Mouse (Mus musculus) CD4-positive, CD25-positive, alpha-beta regulatory T cell, adult 4 months (primary cell): ENCODE measurements around the gene 2210010C04Rik. TPM values are rescaled to one million over a fixed set of nuclear protein-coding genes. Genes with fewer than 3 reads are reported as not detected.

Source experiments
- ATAC-seq: one replicate; pipeline ENCODE4 v1.8.0; 2017
- polyA plus RNA-seq, 2 experiments: library from polyadenylated mRNA; unstranded; fragments of 100-300 nt; shearing (Covaris generic); gene quantifications; one replicate each; pipeline ENCODE4 v1.2.1; 2017

Gene 2210010C04Rik
- not detected for polyA plus RNA-seq

DNA sequence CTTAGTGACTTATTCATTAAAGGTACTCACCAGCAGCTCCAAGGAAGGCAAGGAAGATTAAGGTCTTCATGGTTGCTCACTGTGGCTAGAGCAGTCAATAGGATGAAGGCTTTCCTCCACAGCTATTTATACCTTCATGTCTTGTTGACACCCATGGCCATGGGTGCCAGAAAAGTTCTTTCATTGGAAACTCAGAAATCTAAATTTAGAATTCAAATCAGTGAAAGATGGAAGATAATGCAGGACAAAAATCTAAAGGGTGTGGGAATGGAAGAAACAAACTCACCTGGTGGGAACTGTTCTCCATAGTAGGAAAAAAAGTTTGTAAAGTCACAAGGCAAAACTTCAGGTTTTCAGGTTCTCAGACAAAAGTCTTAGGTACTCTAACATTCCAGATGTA is at the start of gene 2210010C04Rik:
2210010C04Rik (minus strand) TSS at position 101 of the 400 bp plus-strand sequence.
- ATAC-seq = no peak

DNA sequence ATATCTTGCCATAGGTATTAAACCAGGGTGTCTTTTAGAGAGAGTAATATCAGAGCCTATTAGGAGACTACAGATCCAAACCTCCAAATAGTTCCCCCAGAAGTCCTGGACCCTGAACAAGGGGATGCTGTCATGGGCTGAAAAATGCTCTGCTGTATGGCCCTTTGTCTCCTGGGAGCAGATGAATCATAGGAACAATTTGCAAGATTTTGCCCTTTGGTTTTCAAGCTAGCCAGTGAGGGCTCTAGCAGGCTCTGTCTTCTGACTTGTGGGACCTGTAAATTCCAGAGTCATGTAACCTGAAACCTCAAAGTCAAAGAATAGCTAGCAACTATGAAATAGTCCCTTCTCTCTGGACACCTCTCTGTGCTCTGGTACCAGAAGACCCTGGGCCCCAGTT is 44.8 kb upstream of the 2210010C04Rik start:
- ATAC-seq = no peak

GRCm38 (mm10) chr6:41078539-41079303 is 43.4 kb upstream of the 2210010C04Rik start:
- no peak for ATAC-seq

DNA sequence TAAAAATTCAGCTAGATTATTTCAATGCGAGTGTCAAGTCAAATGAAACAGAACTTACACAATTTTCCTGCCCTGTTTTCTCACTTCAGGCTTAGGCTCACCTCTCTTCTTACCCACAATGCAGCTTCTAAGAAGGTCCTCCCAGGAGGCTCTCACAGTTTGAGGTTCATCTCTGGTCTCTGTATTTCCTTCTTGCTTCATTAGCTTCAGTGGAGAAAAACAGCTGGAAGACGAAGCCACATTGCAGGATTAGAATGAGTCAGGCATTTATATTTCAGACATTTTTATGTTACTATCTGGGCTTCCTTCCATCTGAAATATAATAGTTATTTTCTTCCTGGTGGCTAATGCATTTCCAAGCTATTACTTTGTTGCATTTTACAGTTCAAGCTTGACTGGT is 40.4 kb upstream of the 2210010C04Rik start:
- no peak for ATAC-seq

DNA sequence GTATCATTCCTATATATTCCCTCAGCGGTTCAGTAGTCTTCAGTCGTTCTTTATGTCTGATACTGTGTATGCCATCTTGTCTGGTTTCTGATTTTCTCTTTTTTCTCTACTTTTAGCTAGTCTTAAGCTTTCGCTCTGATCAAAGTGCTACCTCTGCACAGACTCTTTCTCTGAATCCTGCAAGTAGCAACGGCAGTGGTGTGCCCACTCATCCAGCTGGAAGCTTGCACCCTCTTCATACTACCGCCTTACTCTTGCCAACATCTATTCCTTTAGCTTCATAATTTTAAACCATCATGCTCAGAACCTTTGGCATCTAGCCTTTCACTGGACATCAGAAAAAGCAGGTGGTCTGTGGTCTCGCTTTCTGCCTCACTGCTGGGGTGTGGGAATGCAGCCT is 28.0 kb upstream of the 2210010C04Rik start:
- ATAC-seq = no peak

- ATAC-seq = peak; percentile 51
Observed at GRCm38 (mm10) chr6:41062746-41063145, 27.4 kb upstream of the 2210010C04Rik start.

DNA sequence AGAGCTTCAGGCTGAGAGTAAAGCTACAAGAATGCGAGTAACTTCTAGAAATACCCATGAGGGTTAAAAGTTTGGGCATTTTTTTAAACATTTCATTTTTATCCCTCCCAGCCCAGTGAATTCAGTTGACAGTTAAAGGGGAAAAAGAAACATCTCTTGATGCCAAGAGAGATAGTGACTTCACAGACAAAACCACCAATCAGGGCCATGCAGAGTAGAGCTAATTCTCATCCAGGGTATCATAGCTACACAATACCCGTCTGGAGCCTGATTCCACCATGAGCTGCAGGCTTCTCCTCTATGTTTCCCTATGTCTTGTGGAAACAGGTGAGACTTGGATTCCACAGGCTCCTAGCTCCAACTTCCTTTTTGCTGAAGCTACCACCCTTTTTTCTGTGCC is 26.8 kb upstream of the 2210010C04Rik start:
- peak; percentile 53 for ATAC-seq

GRCm38 (mm10) chr6:41061085-41061484 is 25.8 kb upstream of the 2210010C04Rik start:
- peak; percentile 28 for ATAC-seq

DNA sequence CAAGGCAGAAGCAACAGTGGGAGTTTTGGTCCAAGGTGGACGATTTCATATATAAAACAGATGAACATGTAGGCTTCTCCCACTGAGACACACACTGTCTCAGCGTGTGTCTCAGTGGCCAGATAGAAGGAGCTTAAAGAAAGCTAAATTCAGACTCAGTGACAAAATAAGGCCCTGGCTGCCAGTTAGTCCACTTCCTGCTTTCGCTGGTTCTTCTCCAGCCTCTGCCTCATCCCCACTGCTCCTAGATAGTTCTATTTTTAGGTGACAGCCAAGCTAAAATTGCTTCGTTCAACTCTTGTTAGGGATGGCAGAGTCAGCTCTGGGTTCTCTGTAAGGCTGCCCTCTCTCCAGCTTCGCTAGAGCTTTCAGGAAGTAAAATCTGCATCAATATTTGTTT is 22.3 kb upstream of the 2210010C04Rik start:
- ATAC-seq = no peak

DNA sequence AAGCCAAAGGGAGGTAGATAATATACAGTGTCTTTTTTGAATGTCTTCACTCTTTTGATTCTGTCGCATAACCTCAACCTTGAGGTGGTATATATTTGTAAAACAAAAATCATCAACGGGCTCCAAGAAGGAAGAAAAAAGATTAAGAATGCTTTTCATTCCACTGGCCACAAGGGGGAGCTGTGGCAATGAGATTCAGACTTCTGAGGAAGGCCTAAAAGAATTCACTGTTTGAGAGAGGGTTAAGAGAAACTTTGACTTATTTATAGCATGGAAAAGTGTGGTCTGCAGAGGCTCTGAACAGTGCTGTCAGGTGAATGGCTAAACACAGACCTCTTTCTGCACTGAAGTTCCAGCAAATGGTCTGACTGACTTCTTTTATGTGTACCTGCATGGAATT is 20.3 kb upstream of the 2210010C04Rik start:
- ATAC-seq = peak; percentile 69

GRCm38 (mm10) chr6:41054379-41054778 is 19.1 kb upstream of the 2210010C04Rik start:
- ATAC-seq = no peak

- ATAC-seq = no peak
Observed at GRCm38 (mm10) chr6:41051824-41052223, 16.5 kb upstream of the 2210010C04Rik start.

GRCm38 (mm10) chr6:41048602-41049001 is 13.3 kb upstream of the 2210010C04Rik start:
- no peak for ATAC-seq

DNA sequence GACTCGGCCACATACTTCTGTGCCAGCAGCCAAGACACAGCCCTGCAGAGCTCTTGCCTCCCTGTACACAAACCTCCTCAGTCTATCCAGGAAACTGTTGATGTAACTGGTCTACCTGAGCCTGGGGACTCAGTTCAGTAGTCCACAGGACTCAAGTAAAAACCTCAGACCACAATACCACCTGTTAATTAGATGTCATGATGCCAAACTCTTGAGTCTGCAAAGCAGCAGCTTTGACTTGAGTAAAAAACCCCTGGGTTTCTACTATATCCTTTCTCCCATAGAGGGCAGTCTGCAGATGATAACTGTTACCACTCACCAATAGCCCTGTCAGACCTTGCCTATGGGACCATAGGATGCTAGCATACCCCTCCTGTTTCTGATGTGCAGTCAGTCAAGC is 12.7 kb upstream of the 2210010C04Rik start:
- peak; percentile 72 for ATAC-seq

- ATAC-seq = peak; percentile 10
Observed at GRCm38 (mm10) chr6:41047202-41047601, 11.9 kb upstream of the 2210010C04Rik start.

DNA sequence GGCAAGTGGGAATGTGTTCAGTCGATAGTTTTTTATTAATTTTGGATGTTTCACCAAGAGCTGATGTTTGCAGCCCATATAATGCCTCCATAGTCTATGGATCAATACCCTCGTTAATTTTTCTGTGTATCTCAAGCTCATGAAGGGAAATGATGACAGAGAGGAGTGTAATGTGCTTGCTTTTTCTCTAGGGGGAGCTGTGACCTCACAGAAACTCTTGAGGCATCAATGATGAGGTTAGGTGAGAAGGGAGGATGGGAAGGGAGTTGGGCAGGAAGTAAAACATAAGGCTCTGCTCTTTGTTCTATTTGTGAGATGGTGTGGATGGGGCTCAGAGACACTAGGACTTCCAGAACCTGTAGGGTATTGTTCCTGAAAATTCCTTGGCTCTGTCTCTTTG is 11.2 kb upstream of the 2210010C04Rik start:
- peak; percentile 84 for ATAC-seq

- ATAC-seq = no peak
Observed at GRCm38 (mm10) chr6:41044753-41045152, 9.4 kb upstream of the 2210010C04Rik start.

DNA sequence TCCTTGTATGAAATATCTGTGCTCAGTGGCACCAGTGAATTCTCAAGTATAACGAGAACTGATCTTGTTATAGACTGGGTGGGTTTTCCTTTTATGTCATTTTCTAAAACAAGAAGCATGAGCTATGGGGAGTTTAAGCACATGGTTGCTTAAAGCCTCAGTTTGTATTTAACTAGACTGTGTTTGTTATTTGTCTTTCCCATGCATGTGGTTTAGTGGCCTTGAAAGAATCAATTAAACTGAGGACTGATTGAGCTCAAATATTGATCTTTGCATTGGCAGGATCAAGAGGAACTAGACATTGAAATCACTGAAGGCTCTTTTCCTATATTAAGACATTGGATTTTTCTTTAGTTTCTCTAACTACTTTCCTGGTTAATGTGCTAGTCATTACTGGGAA is 9.0 kb upstream of the 2210010C04Rik start:
- no peak for ATAC-seq

DNA sequence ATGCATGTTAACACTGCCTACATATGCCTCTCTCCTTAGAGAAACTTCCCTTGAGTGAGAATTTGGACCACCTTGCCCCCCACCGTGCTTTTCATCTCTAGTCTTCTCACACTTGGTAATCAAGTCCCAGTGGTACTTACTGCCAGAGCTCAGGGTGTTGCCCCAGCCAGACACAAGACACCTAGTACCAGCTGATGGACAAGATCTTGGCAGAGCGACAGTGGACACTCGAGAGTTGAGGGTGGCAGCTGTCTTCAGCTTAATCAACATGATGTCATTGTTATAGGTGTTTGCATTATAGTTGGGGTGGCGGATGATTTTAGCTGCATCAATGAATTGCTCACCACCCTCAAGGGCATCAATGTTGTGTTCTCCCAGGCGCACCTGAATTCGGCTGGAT is 2.5 kb downstream of the 2210010C04Rik start:
- ATAC-seq = no peak

- no peak for ATAC-seq
Observed at GRCm38 (mm10) chr6:41032231-41032630, 3.1 kb downstream of the 2210010C04Rik start.

- no peak for ATAC-seq
Observed at GRCm38 (mm10) chr6:41030821-41031220, 4.5 kb downstream of the 2210010C04Rik start.

GRCm38 (mm10) chr6:41027053-41027452 is 8.3 kb downstream of the 2210010C04Rik start:
- no peak for ATAC-seq

DNA sequence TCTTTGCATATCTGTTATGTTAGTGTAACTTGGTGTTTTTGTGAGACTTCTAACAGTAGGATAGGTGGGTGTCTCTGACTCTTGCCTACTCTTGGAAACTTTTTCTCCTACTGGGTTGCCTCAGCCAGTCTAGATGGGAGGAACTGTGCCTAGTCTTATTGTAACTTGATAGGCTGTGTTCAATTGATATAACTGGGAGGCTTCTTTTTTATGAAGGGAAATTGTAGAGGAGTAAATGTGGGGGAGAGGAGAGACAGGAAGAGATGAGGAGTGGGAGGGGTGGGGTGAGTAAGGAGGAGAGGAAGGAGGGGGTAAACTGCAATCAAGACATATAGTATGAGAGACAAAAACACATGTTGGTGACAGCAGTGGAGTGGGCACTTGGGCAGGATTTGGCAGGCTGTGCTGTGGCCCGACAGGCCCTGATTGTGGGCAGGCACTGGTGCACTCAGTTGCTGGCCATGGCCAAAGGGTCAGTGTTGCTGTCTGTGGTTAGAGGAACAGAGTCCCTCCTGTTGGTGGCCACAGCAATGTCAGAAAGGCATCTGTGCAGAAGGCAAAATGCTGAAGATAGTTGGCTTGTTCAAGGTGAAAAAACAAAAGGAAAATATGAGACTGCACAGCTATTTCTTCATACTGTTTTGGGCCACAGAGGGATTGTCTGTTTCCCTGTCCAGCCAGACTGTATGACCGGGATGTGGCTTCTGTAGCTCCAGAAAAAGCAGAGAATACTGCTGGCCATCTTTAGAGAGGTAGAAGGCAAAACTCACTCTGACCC is 9.2 kb downstream of the 2210010C04Rik start:
- ATAC-seq = peak; percentile 37

- ATAC-seq = no peak
Observed at GRCm38 (mm10) chr6:41019140-41019539, 16.2 kb downstream of the 2210010C04Rik start.
